Mouse (Mus musculus) hematopoietic multipotent progenitor cell, adult 10-12 weeks (in vitro differentiated cells): Measurements from ENCODE around the gene Ankrd33b. TPM values are rescaled to one million over a fixed set of nuclear protein-coding genes. Genes with fewer than 3 reads are reported as not detected.

Source experiments
- polyA plus RNA-seq: library from polyadenylated mRNA; stranded (reverse); fragments of >175 nt; gene quantifications from 2 replicates; pipeline ENCODE4 v1.2.3, GENCODE M21; 2012; ENCODE audit warnings: low replicate concordance

The Ankrd33b gene
- polyA plus RNA-seq: 5.0 and 24.2 TPM in 2 replicates

DNA sequence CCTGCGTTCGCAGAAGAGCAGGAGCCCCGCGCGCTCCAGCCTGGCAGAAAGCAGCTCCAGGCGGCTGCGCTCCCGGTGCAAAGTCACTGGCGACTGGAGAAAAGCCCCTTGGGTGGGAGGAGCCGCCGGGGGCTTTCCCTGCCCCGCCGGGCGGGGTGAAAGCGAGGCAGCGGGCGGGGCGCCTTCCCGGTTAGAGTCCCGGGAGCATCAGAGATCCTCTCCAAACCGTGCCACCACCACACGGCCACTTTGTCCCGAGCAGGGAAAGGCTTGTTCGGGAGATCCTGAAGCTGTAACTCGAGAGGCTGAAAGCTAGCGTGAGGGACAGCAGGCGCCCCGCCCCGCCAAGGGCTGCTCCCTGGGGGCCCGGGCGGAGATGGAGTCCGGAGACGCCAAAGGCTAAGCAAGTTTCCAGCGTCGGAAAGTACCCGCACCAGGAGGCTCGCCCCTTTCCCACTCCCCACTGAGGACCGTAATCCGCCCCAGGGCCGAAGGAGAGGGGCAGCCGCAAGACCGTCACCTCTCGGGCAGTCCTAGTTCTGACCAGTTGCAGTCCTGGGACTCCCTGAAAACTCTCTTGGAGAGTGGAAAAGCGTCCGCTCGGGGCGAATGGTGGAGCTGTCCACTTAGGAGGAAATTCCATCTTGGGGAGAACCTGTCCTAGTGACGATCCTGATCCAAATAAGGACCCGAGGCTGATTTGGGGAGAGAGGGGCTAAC lies at the start of gene Ankrd33b:
TSS of gene Ankrd33b (minus strand) at position 246 of the 720 bp plus-strand sequence.

Other genes starting within 250 kb of the Ankrd33b start
- 60.9 and 65.6 TPM in 2 replicates for gene Dap, start 143.4 kb downstream of the Ankrd33b start, polyA plus RNA-seq
- 1.2 and 2.1 TPM in 2 replicates for gene Ropn1l, start 86.0 kb upstream of the Ankrd33b start, polyA plus RNA-seq
- 38.0 and 89.1 TPM in 2 replicates for gene March6, start 163.3 kb upstream of the Ankrd33b start, polyA plus RNA-seq
- 1.00 and 1.6 TPM in 2 replicates for gene Cmbl, start 197.7 kb upstream of the Ankrd33b start, polyA plus RNA-seq
- 8.4 and 20.8 TPM in 2 replicates for gene Cct5, start 234.1 kb upstream of the Ankrd33b start, polyA plus RNA-seq
- gene Fam173b, start 234.1 kb upstream of the Ankrd33b start, polyA plus RNA-seq: 2.3 and 5.1 TPM in 2 replicates